ENCODE assay signal across 8 mouse cellular contexts in the genomic region with DNA sequence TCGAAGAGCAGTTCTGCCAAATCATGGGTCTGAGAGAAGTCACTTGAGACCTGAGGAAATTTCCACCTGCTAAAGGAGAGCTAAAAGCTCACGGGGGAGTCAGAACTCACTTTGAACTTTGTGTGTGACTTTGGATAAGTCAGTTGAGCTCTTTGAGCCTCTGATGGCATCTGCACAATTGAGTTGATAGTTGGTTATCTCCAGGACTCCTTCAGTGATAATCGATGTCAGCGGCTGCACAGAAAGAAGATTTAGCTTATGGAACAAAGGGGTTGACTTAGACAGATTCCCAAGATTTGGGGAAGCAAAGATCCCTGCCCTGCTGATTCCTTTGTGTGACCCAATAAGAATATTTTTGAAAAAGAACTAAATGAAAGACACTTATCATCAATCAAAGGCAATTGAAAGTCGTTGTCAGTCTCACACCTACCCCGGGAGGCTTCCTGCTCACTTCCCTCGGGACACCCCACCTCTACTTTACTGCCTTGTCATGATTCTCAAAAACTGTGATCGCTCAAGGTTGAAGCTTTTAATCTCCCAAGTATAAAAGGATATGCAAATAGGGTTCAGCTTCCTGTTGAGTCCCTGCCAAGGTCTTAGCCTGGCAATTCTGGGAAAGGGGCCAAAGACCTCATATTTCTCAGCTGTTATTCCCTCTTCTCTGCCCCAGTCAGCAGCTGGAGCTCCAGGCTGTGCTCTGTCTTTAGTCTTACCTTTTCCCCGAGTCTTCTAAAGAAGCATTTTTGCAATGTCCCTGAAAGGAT.
DNase-seq lines count a peak whose midpoint lies in the region; ATAC-seq and TF ChIP-seq lines count a peak whose summit lies in the region.

No protein-coding gene starts in this region.

- WGBS in large intestine, adult 2 months = 11% methylated on average over 9 of the region's 9 CpGs

- ATAC-seq in frontal cortex, adult (ENCODE audit: low TSS enrichment) = 0 out of 2 replicates have a peak, but pooled peaks have one; percentile 27

- intact Hi-C loops in heart, postnatal 10 days (cut with DNase I) = loop anchor here (5.0 kb wide), 1 partner anchor 44 kb away; no protein-coding TSS in a partner anchor

- no peak for TF ChIP-seq POLR2A in brain, embryonic 14.5 days (IDR thresholded peaks at IDR 0.05; ENCODE audit: borderline replicate concordance, extremely low read depth, insufficient read depth, insufficient read length, poor library complexity, severe bottlenecking)

- DNase-seq in frontal cortex, postnatal 25 days (ENCODE audit: low spot score in 2 of 2) = no peak
- DNase-seq in 3T3-L1 (ENCODE audit: low read depth, low spot score) = peak; percentile 85
- peak; percentile 88 for DNase-seq in brain, embryonic 14.5 days (ENCODE audit: low read depth)
- DNase-seq in heart, postnatal 10 days = peak; percentile 68 to 75
- peak; percentile 88 for DNase-seq in large intestine, adult 2 months (ENCODE audit: low read depth, low spot score)
- DNase-seq in ovary, postnatal 10 days (ENCODE audit: low spot score) = peak; percentile 10
- no peak for DNase-seq in thymus, postnatal 14 days

- TF ChIP-seq CTCF in brain, embryonic 14.5 days (IDR thresholded peaks at IDR 0.05; ENCODE audit: borderline replicate concordance, extremely low read depth, insufficient read depth, insufficient read length) = no peak

Comparison
In these comparisons a context has a peak if more than half of its experiments do, and no peak if none do; other contexts are left out.
1. DNase-seq: peak in 3T3-L1 (single experiment), brain, embryonic 14.5 days (single experiment), heart, postnatal 10 days (2 of 2), large intestine, adult 2 months (single experiment) and ovary, postnatal 10 days (single experiment); none in frontal cortex, postnatal 25 days (0 of 2) and thymus, postnatal 14 days (single experiment).